Mouse (Mus musculus) right cerebral cortex, postnatal 4 days (tissue): ENCODE measurements at regions not wholly inside any gene's neighbourhood (a gene's known extent, or its start where the extent isn't known, plus 50 kb on each side); places are given as distances from the start of the nearest gene placed in this dataset.
"Not testable (repeated sequence)": the region's sequence is repeated elsewhere in the genome, so short reads cannot be mapped to it uniquely, and the experiment has no call there.

Experiments
- DNase-seq: peaks from one replicate; pipeline ENCODE4 v3.0.0-alpha.2; 2022

- no peak for DNase-seq
These were observed 298.2 kb downstream of the Eipr1 start for GRCm38 (mm10) chr12:29049801-29050200.

DNA sequence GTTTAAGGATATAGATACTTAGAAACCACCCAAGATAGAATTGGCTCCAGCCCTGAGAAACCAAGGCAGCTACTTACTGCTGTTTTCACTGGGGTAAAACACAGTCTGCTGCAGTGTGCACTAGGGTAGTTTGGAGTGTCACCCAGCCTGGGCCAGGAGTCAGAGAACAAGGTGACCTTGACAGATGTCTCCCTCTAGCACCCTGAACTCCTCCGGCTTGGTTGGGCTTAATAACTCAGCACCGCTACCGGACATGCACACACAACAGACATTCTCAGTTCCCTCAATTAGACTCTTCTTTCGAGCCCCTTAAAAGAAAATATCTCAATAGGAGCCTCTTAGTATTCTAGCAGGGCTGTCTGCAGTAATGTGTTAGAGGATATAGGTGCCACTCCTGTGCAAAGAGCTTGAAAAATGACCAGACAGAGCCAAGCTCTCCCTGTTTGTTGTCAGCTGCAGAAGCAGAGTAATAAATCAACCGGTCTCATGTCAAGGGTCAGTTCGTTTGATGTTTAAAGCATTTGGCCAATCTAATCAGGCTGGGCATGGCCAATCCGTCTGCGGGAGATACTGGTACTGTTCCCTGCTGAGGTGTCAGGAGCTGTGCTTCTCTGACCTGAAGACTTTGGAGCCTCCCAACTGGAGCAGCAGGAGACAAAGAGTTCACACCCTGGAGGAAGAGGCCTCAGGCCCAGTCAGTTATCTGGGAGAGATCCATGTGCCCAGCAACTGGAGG is 299.1 kb downstream of the Eipr1 start:
- no peak for DNase-seq

- DNase-seq: peak; percentile 50
These were observed 302.8 kb downstream of the Eipr1 start for GRCm38 (mm10) chr12:29054367-29054766.

- no peak for DNase-seq
These were observed 310.5 kb downstream of the Eipr1 start for GRCm38 (mm10) chr12:29062025-29062637.

DNA sequence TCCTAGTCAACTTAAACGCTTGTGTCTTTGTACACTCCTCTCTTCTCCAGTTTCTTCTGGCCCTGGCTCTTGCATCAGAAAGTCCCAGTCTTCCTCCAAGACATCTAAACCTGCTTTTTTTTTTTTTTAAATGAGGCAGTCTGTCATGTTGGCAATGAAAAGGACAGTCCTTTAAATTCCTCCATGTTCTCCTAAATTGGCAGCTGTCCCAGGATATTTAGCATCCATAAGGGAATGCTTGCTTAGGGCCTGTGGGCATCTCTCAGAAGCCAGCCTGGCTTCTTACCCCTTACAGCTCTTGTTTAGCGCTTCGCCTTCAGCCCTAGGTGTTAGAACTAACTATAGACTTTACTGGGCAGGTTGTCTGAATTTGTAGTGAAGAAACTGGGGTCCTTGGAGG is 311.2 kb downstream of the Eipr1 start:
- no peak for DNase-seq

GRCm38 (mm10) chr12:29068180-29068579 is 316.6 kb downstream of the Eipr1 start:
- DNase-seq: no peak

DNA sequence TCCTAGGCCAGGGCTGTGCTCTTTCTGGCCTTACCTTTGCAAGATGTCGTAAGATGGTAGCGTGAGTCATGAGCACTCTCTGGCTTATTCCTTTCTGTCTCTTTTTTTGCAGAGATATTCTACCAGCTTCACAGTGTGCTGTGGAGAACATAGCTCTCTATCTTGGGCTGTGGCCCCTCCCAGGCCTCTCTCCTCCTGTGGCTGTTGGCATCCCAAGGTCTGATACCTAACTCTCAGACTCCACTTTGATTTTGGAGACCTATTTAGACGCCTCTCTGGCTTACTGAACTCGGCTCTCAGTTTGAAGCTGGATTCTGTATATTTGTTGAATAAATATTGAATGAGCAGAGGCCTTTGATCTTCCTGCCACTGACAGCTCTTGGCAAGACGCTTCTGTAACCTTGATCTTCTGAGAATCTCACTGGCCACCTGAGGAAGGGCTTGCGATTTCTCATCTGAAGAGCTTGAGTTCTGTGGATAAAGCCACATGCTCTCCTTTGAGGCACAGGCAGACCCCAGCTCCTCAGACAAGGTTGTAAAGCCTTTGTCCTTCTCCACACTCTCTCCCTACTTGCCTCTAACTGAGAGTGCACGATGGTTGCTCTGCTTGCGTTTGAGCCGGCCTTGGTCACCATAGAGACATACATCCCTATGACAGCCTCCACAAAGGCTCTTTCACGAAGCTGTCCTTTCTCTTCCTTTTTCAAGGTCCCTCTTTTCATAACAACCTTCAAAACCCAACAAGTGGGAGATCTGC is 323.7 kb downstream of the Eipr1 start:
- no peak for DNase-seq

DNA sequence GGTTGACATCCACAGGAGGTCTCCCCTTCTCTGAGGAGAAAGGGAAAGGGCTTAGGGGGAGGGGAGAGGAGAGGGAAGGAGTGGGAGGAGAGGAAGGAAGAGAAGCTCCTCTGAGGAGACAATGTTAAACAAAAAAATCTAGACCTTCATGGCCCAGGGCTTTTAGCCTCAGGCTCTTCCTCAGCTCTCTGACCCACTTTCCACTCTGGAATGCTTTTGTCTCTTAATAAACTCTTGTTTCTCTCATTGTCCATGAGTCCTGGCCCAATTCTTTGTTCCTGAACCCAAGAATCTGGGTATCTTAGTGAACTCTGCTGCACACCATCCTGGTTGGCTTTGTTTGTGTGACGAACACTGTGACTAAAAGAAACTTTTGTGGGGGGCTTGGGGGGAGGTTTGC is 325.0 kb downstream of the Eipr1 start:
- no peak for DNase-seq

GRCm38 (mm10) chr12:29079011-29079410 is 327.4 kb downstream of the Eipr1 start:
- DNase-seq: no peak

DNA sequence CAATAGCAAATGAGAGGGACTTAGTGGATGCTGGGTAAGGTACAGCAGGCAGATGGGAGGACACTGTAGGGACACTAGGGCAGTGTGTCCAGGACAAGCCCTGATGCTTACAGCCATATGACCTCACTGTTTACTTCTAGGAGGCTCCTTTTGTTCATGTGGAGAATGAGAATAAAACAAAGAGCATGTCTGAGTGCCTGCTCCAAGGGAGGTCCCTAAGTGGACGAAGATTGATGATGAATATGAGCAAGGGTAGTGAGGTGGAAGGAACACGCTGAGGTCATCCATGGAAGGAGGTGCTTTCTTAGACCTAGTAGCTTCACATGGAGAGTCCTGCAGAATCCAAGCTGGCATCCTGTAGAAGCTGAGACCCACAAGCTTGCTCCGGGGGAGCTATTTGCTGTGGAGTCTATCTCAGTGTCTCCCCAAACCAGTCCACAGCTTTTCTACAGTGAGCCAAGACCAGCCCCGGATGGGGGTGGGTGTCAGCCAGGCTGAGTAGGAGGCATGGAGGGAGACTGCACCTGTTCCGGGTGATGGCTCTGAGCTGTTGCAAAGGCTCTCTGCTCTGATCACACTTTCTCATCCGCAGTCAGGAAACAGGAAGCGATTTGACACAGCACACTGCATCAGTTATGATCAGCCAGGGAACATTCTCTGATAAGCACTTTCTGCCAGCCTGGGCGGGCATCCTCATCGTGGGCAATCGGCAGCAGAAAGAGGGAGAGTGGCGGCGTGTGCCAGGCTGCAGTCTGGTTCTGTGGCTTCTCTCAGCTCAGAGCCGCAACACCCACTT is 332.0 kb downstream of the Eipr1 start:
- peak; percentile 58 for DNase-seq

DNA sequence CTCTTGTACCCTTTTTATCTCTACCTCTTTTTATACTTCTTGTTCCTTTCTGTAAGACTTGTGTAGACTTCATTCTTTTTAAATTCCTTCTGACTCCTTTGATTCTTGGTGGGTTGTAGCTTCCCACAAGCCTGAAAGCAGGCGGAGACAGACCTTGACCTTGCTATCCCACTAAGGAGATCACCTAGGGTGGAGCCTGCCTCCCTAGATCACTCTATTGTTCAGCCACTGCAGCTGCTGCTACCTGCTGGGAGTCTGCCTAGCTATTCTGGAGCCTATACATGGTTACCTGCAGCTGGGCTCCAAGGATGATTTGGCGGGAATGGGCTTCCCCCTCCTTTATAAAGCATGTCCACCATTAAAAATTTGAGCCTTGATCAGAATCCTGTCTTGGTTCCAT is 335.6 kb downstream of the Eipr1 start:
- not testable (repeated sequence) for DNase-seq

- no peak for DNase-seq
These were observed 338.0 kb downstream of the Eipr1 start for GRCm38 (mm10) chr12:29089634-29090033.

- no peak for DNase-seq
These were observed 338.8 kb downstream of the Eipr1 start for GRCm38 (mm10) chr12:29090451-29090850.

- DNase-seq: no peak
These were observed 343.9 kb downstream of the Eipr1 start for GRCm38 (mm10) chr12:29095406-29096032.

GRCm38 (mm10) chr12:29096033-29096913 is 344.7 kb downstream of the Eipr1 start:
- peak; percentile 58 for DNase-seq

- no peak for DNase-seq
These were observed 348.5 kb downstream of the Eipr1 start for GRCm38 (mm10) chr12:29100042-29100570.

DNA sequence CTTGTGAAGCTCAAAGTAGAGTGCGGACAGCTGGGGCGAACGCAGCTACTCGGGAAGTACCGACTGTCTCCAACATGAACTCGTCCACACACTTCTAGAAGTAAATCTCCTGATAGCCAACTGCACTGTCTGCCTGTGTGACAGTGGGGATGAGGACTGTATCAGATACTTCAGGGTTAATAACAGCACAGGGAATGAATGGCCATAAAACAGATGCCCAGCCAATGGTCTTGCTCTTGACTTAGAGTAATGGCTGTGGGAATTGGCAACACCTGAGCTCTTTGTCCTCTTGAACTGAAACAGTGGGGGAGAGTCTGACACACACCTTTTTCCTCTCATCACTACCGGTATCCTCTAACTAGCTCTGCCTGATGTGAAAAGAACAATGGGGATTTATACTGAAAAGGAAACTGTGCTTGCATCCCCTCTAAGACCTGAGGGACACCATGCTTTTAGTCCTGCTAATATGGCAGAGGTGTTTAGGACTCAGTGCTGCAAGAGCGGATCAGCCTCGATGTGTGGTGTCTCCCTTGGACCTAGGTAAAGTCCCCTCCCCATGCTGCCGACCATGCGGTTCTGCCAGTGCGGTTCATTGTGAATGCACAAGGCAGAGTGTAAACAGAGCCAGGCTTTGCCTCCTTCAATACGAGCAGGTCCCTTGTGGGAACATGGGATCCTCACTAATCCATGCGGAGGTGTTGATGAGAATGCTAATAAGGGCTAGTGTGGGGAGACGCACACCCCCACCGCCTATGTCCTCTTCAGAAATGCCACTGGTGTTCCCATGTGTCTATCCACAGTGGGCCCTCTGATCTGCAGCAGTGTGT is 355.5 kb downstream of the Eipr1 start:
- peak; percentile 8 for DNase-seq

DNA sequence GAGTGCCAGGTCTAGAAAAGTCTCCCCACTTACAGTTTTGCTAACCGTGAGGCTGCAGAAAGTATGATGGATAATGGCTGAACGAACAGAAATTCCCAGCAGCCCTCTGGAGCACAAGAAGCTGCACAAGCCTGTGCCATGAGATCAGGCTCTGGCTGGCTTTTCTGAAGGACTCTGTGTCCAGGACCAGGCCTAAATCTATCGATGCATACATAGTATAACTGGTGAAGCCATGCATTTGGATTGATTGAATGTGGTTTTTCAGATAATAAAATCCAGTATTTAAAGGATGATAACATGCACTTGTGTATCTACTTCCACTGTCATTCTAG is 356.1 kb downstream of the Eipr1 start:
- no peak for DNase-seq

GRCm38 (mm10) chr12:29118336-29118735 is 366.7 kb downstream of the Eipr1 start:
- no peak for DNase-seq

DNA sequence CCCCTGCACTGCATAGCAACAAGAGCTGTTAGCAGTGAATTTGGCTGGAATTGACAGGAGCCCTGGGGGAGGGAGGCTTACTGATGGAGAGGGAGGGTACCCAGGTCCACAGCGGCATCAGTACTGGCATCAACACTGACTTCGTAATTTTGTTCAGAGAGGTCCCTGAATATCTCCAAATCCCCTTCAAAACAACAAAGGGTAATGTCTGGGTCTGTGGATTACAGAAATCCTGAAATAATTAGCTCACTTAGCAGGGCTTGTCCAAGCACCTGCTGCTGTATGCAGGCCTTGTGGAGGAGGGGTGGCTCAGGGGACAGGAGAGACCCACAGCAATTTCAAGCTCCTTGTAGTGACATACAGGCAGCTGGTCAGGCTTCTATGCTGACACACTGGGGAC is 369.6 kb downstream of the Eipr1 start:
- no peak for DNase-seq

- no peak for DNase-seq
These were observed 371.3 kb downstream of the Eipr1 start for GRCm38 (mm10) chr12:29122931-29123330.
